Mouse (Mus musculus): ENCODE results near the gene Cldn8.

Gene Cldn8

DNA sequence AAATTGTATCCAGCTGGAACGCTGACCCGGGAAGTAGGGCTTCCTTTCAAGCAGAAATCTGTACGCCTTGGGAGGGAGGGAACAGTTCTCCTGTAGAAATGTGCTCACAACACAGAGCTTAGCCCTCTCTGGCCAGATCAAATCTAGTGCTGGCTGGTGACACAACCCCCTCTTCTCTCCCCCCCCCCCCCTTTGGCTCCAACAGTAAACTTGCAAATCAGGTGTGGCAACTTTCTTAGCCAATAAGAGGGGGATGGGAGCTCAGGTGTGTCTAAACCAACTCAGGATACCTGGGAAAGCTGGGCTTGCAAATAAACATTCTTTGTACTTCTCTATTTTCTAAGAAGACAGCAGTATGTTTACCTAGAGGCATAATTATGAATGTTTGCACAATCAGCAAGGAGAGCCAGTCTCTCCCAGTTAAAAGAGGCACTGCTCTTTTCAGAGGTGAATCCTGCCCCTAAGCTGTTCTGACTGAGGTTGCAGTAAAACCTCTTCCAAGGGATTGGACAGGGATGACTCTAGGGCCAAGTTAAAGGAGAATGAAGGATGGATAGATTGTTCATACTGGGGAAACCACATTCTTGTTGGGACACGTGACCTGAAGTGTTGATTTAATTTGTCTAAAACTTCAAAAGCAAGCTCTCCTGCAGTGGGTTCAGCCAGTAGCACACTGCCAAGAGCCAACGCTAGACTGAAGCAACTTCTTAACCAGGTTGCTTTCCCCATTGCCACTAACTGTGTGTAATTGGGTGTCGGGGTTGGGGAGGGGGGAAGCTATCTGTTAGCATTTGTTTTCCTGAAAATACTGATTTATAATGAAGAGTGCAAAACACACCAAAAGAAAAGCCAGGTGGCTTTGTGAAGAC is at the start of gene Cldn8:
Gene Cldn8, minus strand, starts transcription at position 139 of the 869 bp plus-strand sequence.
- no peak for DNase-seq

DNA sequence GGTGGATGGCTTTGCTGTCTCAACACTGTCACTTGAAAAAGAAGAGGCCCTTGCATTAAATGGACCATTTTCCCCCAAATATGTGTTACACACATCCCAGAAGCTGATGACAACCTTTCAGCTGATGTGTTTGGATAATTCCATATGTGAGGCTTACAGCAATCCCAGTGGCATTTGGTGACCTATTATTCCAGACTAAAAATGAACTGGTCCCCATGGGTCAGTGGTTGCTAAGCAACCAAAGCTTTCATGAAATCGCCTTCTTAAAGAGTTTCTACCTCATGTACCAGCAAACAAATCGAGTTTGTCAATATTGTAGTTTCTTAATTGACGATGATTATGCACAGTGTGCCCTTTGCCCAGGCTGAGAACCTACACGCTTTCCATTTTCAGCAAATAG is 49.7 kb upstream of the Cldn8 start:
- DNase-seq: no peak

DNA sequence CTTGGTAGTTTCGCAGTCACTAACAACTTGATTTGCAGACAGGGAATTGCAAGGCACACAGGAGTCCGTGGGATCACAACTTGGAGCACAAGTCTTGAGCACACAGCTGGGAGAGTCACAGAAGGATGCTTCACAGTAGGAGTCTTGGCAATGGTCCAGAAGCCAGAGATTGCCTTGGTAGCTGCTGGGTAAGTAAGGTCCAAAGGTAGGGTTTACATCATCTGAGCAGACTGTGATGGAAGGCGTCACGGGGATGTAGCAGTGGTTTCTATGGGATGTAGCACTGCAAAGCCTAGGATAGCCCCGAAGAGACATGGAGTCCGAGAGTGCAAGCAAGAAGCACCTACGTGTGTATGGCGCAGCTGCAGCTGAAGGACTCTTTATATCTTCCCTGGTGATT is 48.9 kb upstream of the Cldn8 start, which contains the start of gene Krtap24-1:
Gene Krtap24-1, minus strand, starts transcription at position 358 of the 400 bp plus-strand sequence.
- DNase-seq: no peak

DNA sequence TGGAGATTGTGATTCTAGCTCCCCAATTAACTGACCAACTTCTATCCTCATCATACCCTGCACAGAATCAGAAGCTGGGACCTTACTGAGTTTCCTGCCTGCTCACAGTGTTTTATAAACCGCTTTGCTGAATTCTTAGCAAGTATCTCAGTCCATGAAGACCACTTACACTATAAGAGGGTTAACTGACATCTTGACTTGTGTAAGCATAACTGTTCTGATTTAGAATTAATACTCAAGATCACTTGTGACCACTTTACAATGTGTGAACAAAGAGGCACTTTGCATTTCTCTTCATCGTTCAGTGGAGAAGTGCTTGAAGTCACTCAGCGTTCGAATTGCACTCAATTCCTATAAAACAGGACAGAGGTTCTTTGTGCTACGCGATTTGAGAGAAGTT is 41.6 kb upstream of the Cldn8 start:
- no peak for DNase-seq

DNA sequence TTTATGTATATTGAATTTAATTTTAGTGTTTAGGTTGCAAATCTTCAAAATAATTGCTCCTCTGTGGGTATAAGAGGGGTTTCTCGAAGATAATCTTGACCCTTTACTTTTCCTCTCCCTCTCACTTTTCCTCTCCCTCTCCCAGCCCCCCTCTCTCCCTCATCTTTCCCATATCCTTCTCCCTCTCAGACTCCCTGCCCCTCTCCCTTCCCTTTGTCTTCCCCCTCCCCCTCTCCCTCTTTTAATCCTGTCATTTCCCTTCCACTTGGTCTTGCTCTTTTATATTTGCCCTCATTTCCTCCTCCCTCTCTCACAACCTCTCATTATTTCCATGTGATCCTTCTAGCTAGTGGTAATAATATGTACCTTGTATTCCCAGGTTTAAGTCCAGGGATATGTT is 39.5 kb upstream of the Cldn8 start:
- DNase-seq: no peak

DNA sequence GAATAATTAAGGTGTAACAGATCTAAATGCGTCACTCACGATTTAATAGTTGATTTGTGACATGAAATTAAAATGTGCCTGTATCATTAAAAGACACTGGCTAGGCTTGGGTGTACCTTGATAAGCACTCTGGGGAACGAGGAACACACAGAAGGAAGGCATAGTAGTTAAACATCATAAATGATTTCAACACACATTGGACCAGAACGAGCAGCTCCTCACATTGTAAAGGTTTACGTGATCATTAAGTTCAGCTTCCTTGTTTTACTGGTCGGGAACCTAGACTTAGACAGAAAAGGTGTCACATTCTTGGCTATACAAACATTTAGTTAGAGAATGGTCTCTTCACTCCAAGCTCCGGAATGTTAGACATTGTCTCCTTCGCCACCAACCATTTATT is 37.3 kb upstream of the Cldn8 start:
- no peak for DNase-seq

DNA sequence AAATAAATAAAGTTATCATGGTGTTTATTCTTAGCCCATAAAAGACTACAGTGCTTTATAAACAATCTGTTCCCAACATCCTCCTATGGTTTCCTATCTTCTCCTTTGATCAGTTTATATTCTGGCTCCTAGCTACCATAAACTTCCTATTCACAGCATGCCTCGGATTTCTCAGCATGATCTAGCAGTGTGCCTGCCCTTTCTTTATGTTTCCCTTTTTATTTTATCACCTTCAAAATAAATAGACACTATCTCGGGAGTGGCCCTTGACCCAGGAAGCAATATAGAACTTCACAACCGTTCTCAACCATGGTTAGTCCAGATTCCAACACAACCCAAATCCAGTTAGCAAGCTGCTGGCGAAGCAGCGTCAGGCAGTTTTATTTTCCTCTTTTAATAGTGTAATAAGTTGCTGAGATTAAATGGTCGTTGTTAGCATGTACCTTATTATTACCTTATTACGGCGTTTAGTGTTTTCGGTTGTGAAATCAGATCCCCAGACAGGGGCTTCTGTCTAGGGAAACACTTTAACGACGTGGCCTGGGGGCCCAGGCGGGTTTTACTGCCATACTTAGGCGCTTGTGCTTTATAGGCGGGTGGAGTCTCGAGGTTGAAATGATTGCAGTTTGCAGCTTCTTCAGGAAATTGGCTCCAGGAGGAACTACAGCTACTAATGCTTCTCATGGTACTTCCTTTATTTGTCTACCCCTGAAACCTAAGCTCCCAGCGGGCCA is 36.7 kb upstream of the Cldn8 start:
- DNase-seq: no peak

DNA sequence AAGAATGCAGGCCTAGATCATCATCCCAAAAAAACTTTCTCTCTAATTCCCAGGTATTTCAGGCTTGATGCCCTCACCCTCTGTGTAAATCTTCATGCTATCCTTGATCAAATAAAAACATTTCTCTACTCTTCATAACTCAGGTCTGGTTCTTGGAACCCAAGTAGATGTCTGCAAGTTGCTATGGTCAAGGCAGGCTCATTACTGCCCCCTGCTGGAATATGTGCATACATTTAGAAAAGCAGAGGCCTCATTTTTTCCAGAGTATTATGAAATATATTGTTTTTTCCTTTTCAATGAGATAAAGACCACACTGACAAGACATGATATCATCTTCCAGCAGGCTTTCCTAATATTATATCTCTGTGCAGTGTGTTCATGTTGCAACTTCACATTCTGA is 29.8 kb upstream of the Cldn8 start:
- no peak for DNase-seq

DNA sequence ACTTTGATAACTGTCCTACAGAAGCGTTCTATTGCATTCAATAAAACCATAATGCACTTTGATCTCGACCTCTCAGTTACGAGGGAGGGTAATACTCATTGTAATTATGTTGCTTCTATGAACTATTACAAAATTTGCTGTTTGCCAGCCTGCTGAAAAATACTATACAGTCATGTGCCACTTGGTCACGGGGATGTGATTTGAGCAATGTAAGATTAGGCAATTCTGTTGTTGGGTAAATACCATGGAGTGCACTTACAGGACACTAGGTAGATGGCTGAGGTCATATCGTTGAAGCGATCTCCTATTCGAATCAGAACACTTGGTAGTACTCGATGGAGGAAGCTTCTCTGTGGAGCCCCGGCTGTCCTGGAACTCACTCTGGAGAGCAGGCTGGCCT is 20.4 kb upstream of the Cldn8 start:
- DNase-seq: no peak

DNA sequence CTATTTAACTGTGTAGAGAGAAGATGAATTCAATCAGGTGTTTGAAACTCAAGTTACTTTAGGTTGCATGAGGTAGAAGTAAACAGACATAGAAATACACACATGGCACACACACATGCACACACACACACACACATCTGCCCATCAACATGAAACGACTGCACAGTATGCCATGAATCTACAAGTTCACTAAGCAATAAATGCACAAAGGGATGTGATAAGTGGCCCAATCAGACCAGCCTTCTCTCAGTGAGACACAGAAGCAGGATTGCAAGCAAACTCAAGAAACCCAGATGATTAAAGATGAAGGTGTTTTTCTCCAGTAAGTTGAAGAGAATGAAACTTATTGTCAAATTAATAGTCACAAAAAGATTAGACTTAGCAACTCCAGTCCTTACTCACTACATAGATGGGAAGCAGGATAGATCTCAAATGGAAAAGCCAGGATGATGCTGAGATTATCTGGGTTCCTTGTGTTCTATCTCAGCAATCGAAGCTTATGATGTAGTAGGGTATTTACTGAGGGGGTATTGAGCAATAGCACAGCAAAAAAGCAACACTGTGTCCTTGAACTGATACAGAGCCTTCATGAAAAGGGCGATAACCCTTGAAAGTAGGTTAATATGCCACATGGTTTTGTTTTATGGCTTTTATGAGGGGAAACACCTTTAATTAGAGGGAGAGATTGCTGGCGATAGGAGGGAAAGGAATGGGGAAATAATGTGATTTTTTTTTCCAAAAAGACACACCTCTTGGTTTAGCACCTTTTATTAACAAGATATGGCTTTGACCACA is 13.1 kb upstream of the Cldn8 start:
- no peak for DNase-seq

DNA sequence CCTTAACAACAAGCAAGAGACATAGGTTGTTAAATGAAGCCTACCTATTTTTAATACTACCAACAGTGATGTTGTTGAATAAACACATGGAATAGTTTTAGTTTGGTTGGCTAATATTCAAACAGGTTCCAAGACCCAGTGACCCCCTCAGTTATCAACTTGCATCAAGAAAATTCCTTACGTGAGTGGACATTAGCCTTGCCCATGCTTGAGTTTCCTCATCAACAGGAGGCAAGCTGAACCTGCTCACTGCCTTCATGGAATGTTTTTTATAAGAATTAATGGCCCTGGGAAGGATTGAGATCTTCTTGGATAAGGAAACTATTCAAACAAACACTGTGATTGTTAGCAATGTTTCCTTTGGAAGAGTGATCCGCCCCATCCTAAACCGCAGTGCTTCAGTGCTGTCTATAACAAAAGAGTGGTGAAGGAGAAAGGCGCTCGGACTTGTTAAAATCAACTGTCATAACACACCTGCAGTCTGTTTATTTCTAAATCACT is 10.0 kb upstream of the Cldn8 start:
- no peak for DNase-seq

DNA sequence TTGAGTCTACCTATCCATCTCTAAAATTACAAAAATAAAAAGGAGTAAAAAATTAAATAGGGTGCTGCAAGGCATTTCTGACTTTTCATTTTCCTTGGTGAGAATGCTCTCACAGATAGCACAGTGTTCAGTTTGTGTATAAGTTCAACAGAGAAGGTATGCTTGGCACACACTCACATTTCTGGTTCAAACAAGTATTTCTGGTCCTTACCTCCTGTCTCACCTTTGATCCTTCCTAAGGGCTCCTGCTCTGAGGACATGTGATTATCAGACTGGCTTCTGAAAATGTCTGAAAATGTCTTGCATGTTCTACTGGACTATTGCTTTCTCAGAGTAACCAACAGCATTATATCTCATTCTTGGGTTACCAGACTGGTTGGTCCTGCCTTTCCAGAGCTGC is 7.2 kb upstream of the Cldn8 start:
- no peak for DNase-seq

DNA sequence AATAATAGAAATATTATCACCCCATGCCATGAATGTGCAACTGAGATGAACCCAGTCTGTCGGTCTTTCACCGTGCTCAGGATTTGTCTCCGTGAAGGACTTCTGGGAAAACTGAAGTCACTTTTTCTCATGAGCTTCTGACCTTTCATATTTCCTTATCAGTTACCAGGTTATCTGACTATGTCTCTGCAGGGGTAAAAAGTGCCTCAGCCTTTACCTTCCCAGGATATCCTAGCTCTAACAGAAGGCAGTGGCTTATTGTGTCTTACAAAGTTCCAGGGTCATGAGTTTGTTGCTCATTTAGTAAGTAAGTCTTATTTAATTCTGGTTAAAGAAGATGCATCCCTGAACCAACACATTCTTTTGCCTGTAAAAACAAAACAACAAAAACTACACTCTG is 6.7 kb upstream of the Cldn8 start:
- DNase-seq: no peak

DNA sequence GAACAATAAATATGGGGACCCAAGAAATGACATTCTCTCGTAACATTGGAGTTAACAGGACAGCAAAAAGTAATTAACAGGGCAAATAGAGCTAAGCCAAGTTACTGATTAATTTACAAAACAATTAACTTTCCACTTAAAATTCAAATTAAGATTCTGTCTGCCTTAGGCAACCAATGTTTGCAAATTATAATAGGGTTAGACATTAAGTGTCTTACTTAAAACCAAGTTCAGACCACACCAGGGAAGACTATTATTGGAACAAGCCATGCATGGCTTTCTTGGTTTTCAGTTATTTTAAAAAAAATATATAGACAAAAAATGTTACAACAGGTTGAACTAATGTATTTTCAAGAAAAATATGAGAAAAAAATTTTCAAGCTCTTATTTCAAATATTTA is 6.1 kb upstream of the Cldn8 start:
- no peak for DNase-seq

DNA sequence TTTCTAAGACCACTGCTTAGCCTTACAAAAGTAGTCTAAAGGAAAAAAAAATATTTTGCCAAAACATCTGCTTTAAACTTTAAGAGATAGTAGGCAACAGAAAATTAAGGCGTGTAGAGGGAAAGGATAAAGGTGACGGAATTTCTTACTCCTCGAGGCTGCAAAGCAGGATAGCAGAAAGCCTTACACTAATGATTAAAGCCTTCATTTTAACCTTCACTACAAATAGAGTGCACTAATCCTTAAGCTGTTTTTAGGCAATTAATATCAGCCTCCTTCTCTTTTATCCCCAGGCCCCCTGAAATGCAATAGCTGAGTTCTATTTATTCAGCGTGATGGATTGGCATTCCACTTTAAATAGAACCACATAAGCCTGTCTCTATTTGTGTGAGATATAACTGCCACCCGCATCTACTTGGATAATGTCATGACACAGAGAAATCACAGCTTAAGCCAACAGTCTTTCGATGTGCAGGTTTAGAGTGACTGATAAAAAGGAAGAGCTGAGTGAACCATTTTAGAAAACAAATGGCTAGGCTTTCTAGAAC is 1.3 kb downstream of the Cldn8 start:
- DNase-seq: no peak

DNA sequence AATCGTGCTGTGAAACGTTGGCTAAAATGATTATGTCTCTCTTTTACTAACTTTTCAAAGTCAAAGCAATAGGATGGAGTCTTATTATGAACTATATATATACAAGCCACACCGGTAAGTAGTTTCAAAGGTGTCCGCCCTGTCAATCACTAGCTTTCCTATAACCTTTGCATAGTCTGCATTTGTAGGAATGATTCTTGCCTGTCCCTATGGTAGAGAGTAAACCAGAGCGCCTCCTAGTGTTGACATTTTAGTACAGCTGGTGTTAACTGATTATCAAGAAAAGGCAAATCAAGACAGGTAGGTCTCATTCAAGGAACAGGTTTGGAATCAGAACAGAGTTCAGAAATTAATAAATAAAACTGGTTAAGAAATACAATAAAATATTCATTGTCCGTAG is 20.5 kb downstream of the Cldn8 start:
- no peak for DNase-seq

DNA sequence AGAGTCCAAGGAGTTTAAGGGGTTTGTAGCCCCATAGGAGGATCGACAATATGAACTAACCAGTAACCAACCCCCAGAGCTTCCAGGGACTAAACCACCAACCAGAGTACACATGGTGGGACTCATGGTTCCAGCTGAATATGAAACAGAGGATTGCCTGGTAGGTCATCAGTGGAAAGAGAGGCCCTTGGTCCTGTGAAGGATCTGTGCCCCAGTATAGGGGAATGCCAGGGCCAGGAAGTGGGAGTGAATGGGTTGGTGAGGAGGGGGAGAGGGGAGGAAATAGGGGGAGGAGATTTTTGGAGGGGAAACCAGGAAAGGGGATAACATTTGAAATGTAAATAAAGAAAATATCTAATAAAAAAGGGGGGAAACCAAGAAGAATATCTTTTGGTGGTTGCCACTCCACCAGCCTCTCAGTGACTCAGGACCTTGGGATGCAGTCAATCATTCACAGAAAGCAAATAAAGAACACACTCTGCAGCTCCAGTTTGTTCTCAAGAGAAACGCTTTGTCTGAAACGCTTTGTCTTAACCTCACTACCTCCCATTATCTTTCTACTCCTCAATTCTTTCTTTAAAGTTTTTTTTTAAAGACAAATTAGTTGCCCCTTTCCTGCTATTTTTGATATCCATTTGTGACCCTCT is 23.0 kb downstream of the Cldn8 start:
- no peak for DNase-seq

DNA sequence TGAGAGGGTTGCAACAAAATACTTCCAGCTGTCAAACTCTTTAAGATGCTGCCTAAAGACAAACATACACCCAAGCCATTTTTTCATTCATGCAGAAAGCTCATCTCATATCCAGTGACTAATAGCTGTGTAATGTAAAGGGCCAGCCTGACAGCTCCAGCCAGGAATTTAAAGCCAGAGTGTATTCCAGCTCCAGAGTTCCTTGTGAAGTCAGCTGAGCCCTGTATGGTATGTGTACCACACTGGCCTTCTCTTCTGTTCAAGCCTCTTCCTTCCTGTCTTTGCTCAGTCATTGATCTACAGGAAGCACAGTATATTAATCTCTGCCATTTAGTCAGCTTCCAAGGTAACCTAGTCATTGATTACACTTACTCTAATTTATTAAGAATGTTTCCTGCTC is 51.6 kb downstream of the Cldn8 start:
- no peak for DNase-seq

Data from B cell, adult 2 months (primary cell).